Mouse (Mus musculus) liver, embryonic 11.5 days (tissue): Measurements from ENCODE around the gene 9930111J21Rik2. TPM values are rescaled to one million over a fixed set of nuclear protein-coding genes. Genes with fewer than 3 reads are reported as not detected.
"Not testable (repeated sequence)": the region's sequence is repeated elsewhere in the genome, so short reads cannot be mapped to it uniquely, and the experiment has no call there.

Source experiments
- ATAC-seq: fragments of 200-750 bp; cut with Nextera tagmentation; replicated peaks from 2 replicates; pipeline ENCODE4 v1.8.0; 2017; ENCODE audit warnings: moderate number of reproducible peaks, mild to moderate bottlenecking, moderate TSS enrichment, moderate library complexity; ENCODE audit not compliant: low FRiP score
- DNase-seq: peaks from one replicate; pipeline ENCODE4 v3.0.0-alpha.2; 2017; ENCODE audit warnings: low spot score
- H3K27ac ChIP-seq: fragments of 300-500 bp; sonication (generic); 2 replicates; pipeline ENCODE4 v1.5.1; 2014; ENCODE audit warnings: mild to moderate bottlenecking, low read depth, low read length, control low read depth
- H3K27me3 ChIP-seq: fragments of 300-500 bp; sonication (generic); replicated peaks from 2 replicates; pipeline ENCODE4 v1.6.1; 2014; ENCODE audit warnings: low read length, mixed read lengths; ENCODE audit not compliant: control insufficient read depth, insufficient read depth
- H3K36me3 ChIP-seq: fragments of 300-500 bp; sonication (generic); 2 replicates; pipeline ENCODE4 v1.6.1; 2014; ENCODE audit warnings: mild to moderate bottlenecking, low read length, moderate library complexity, mixed read lengths; ENCODE audit not compliant: control insufficient read depth, insufficient read depth
- H3K4me1 ChIP-seq: fragments of 300-500 bp; sonication (generic); replicated peaks from 2 replicates; pipeline ENCODE4 v1.6.1; 2014; ENCODE audit warnings: low read length, mixed read lengths; ENCODE audit not compliant: control insufficient read depth, insufficient read depth
- H3K4me2 ChIP-seq: fragments of 300-500 bp; sonication (generic); 2 replicates; pipeline ENCODE4 v1.6.1; 2014; ENCODE audit warnings: mild to moderate bottlenecking, control low read depth, moderate library complexity
- H3K4me3 ChIP-seq: fragments of 300-500 bp; sonication (generic); 2 replicates; pipeline ENCODE4 v1.5.1; 2014; ENCODE audit warnings: low read depth, low read length, control low read depth
- H3K9ac ChIP-seq: fragments of 300-500 bp; sonication (generic); 2 replicates; pipeline ENCODE4 v1.6.1; 2014; ENCODE audit warnings: low read depth, low read length, control low read depth
- H3K9me3 ChIP-seq: fragments of 300-500 bp; sonication (generic); 2 replicates; pipeline ENCODE4 v1.6.1; 2016; ENCODE audit warnings: low read length, inconsistent platforms, mixed read lengths; ENCODE audit not compliant: control insufficient read depth
- WGBS: fragments of 180-500 bp; shearing (Covaris S2); extraction: QIAGEN DNeasy Blood & Tissue Kit; methylation state at CpG from one replicate; pipeline ENCODE4 v1.1.7; 2014; 5-methylcytosine and 5-hydroxymethylcytosine counted together
- polyA plus RNA-seq: library from polyadenylated mRNA; unstranded; fragments of >200 nt; fragmentation: Nextera tagmentation; extraction: Ambion mirVana; gene quantifications from 2 replicates; pipeline ENCODE4 v1.2.1, GENCODE M21; 2014

The 9930111J21Rik2 gene
- polyA plus RNA-seq, 1 experiment from 2014 or later, result 0.30 TPM

- WGBS, result 76% methylated on average over 3 of the region's 3 CpGs
- H3K9me3 ChIP-seq, result no peaks in the 10 kb centered on the region
- no peaks in the 10 kb centered on the region for H3K36me3 ChIP-seq
- DNase-seq (no peak), ATAC-seq (no peak)
- H3K27me3 ChIP-seq, result no peaks in the 10 kb centered on the region
- peak overlapping the region; percentile 32; the same call in 1 of the 2 replicates for H3K27ac ChIP-seq
- no peak overlapping the region for H3K4me2 ChIP-seq
- H3K4me3 ChIP-seq, result no peak overlapping the region
- H3K9ac ChIP-seq, result no peak overlapping the region
- peaks cover 31% of the 10 kb centered on the region for H3K4me1 ChIP-seq
Observed at GRCm38 (mm10) chr11:49081886-49082285, 30.8 kb upstream of the 9930111J21Rik2 start.

DNA sequence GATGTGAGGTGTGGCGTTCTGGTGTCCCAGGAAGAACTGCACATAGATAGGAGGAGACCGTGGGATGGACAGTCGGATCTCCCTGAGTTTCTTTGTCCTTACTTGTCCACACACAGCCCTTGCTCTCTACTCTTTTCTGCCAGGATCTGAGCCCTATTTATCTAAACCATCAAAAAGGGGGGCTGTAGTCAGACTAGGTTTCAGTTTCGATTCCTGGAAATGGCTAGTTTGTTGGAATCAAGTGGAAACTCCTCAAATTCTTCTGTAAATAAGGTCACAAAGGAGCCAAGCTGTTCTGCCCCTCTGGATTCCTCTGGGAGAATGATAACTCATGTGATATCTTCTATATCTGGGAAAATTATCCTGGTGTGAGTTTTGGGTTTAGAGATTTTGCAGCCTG, 30.3 kb upstream of the 9930111J21Rik2 start:
- H3K9ac ChIP-seq, result no peak overlapping the region
- no peaks in the 10 kb centered on the region for H3K27me3 ChIP-seq
- H3K27ac ChIP-seq, result no peak overlapping the region
- DNase-seq (no peak), ATAC-seq (no peak)
- no peak overlapping the region for H3K4me3 ChIP-seq
- no peak overlapping the region for H3K4me2 ChIP-seq
- H3K4me1 ChIP-seq, result peaks cover 26% of the 10 kb centered on the region
- no peaks in the 10 kb centered on the region for H3K9me3 ChIP-seq
- 74% methylated on average over 4 of the region's 4 CpGs for WGBS
- H3K36me3 ChIP-seq, result no peaks in the 10 kb centered on the region

DNA sequence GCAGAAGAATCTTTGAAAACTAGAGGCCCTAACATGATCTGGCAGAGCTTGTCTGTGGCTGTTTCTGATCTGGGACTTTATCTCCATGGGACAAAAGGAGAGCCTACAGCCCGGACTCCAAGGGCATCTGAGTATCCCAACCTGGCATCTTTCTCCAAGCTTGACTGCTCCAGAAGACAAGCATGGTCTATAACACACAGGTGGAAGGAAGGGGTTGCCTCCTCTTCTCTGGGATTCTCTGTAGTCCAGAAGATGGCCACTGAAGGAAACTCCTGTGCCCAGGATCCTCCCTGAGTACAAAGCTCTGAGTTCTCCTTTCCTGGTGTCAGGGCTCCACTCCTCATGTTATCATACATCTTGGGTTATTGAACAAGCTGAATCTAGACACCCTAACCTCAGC, 29.6 kb upstream of the 9930111J21Rik2 start:
- no peaks in the 10 kb centered on the region for H3K9me3 ChIP-seq
- WGBS, result 48% methylated on average over 1 of the region's 1 CpGs
- H3K9ac ChIP-seq, result no peak overlapping the region
- no peak overlapping the region for H3K4me3 ChIP-seq
- peaks cover 24% of the 10 kb centered on the region for H3K4me1 ChIP-seq
- no peaks in the 10 kb centered on the region for H3K27me3 ChIP-seq
- DNase-seq, result no peak
- ATAC-seq, result no peak
- H3K4me2 ChIP-seq, result no peak overlapping the region
- H3K36me3 ChIP-seq, result no peaks in the 10 kb centered on the region
- no peak overlapping the region for H3K27ac ChIP-seq

GRCm38 (mm10) chr11:49078719-49079118, 27.7 kb upstream of the 9930111J21Rik2 start:
- WGBS, result 91% methylated on average over 3 of the region's 3 CpGs
- H3K27me3 ChIP-seq, result no peaks in the 10 kb centered on the region
- peaks cover 7% of the 10 kb centered on the region for H3K4me1 ChIP-seq
- H3K9ac ChIP-seq, result no peak overlapping the region
- no peaks in the 10 kb centered on the region for H3K36me3 ChIP-seq
- no peak overlapping the region for H3K4me3 ChIP-seq
- ATAC-seq (no peak), DNase-seq (no peak)
- no peak overlapping the region for H3K27ac ChIP-seq
- no peaks in the 10 kb centered on the region for H3K9me3 ChIP-seq
- no peak overlapping the region for H3K4me2 ChIP-seq

GRCm38 (mm10) chr11:49077012-49077411, 26.0 kb upstream of the 9930111J21Rik2 start:
- WGBS, result 58% methylated on average over 1 of the region's 1 CpGs
- no peak overlapping the region; the same call in 1 of the 2 replicates for H3K27ac ChIP-seq
- no peaks in the 10 kb centered on the region for H3K9me3 ChIP-seq

GRCm38 (mm10) chr11:49076001-49076757, 25.1 kb upstream of the 9930111J21Rik2 start, which contains the start of gene Ifi47:
Gene Ifi47 (plus strand): TSS chr11:49076587.
- H3K27ac ChIP-seq, result peak within 1 kb of the TSS; percentile 55; the same call in 1 of the 2 replicates
- not testable (repeated sequence) for H3K9me3 ChIP-seq, H3K9ac ChIP-seq, ATAC-seq, DNase-seq, H3K27me3 ChIP-seq, H3K4me3 ChIP-seq, H3K36me3 ChIP-seq, H3K4me1 ChIP-seq
- peak within 1 kb of the TSS; percentile 23; the same call in 1 of the 2 replicates for H3K4me2 ChIP-seq
- 50% methylated on average over 6 of the region's 6 CpGs for WGBS

More at GRCm38 (mm10) chr11:49077012-49077411, 26.0 kb upstream of the 9930111J21Rik2 start:
- H3K27me3 ChIP-seq, result no peaks in the 10 kb centered on the region
- H3K36me3 ChIP-seq, result no peaks in the 10 kb centered on the region
- H3K4me1 ChIP-seq, result no peaks in the 10 kb centered on the region; the same call in 1 of the 2 replicates
- ATAC-seq (no peak), DNase-seq (no peak)
- H3K4me3 ChIP-seq, result no peak overlapping the region
- H3K9ac ChIP-seq, result no peak overlapping the region
- H3K4me2 ChIP-seq, result no peak overlapping the region; the same call in 1 of the 2 replicates

DNA sequence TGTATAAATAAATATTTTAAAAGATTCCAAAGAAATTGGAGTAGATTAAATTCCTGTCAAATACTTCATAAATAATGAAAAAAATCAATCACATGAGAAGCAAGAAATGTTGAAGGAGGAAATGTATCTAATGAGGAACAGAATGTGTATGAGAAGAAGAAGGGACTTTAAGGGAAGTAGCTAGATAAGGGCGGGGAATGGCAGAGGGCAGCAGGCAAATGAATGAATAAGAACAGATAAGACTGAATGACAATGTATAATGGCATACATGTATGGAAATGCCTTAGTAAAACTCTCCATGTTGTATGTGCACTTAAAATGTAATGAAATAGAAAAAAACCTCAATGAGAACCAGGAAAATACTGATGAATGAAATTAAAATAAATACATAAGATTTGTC, 17.3 kb upstream of the 9930111J21Rik2 start:
- Histone ChIP-seq H3K4me2 (no peak overlapping the region), H3K9ac (no peak overlapping the region), H3K4me1 (no peaks in the 10 kb centered on the region), H3K4me3 (no peak overlapping the region), H3K27ac (no peak overlapping the region), H3K36me3 (no peaks in the 10 kb centered on the region), H3K9me3 (no peaks in the 10 kb centered on the region), H3K27me3 (no peaks in the 10 kb centered on the region)
- 53% methylated on average over 1 of the region's 1 CpGs for WGBS
- DNase-seq, result no peak
- no peak for ATAC-seq

- not testable (repeated sequence) for DNase-seq, ATAC-seq, H3K9ac ChIP-seq, H3K4me2 ChIP-seq, H3K4me3 ChIP-seq, H3K4me1 ChIP-seq, H3K27ac ChIP-seq, H3K36me3 ChIP-seq, H3K9me3 ChIP-seq, H3K27me3 ChIP-seq
- 74% methylated on average over 5 of the region's 5 CpGs for WGBS
Observed at GRCm38 (mm10) chr11:49063713-49064469, 12.8 kb upstream of the 9930111J21Rik2 start, which contains the start of gene Tgtp2. Gene Tgtp2 (minus strand): TSS chr11:49064206.
